Mouse (Mus musculus) heart, postnatal 0 days (tissue): ENCODE measurements at regions not wholly inside any gene's neighbourhood (a gene's known extent, or its start where the extent isn't known, plus 50 kb on each side); places are given as distances from the start of the nearest gene placed in this dataset.

Experiments
- CTCF ChIP-seq: IDR thresholded peaks from 2 replicates; pipeline ENCODE4 v1.5.1; 2016; ENCODE audit warnings: antibody characterized with exemption, control low read depth, low read depth
- EP300 ChIP-seq: IDR thresholded peaks from 2 replicates; pipeline ENCODE4 v1.6.1; 2016; ENCODE audit warnings: antibody characterized with exemption, low read depth

- TF ChIP-seq EP300 (no peak), CTCF (no peak)
These were observed 138.5 kb upstream of the Map3k7 start for GRCm38 (mm10) chr4:31825438-31825830.
